Mouse (Mus musculus): ENCODE data around the gene Tmem100. TPM values are rescaled to one million over a fixed set of nuclear protein-coding genes. Genes with fewer than 3 reads are reported as not detected.

The Tmem100 gene
- polyA plus RNA-seq, 1 experiment from 2014 or later = 6.6 TPM

GRCm38 (mm10) chr11:90003386-90003785 is 26.8 kb upstream of the Tmem100 start:
- no peaks in the 10 kb centered on the region for H3K36me3 ChIP-seq (ENCODE audit: control insufficient read depth, insufficient read depth, low read length)
- no peak for DNase-seq (ENCODE audit: low spot score)
- H3K4me2 ChIP-seq (replicated peaks; ENCODE audit: low read depth, low read length) = no peak overlapping the region
- no peak overlapping the region for H3K27ac ChIP-seq (ENCODE audit: low read depth, low read length)
- no peaks in the 10 kb centered on the region for H3K4me1 ChIP-seq (replicated peaks; ENCODE audit: control insufficient read depth, insufficient read depth, low read length)
- H3K4me3 ChIP-seq (ENCODE audit: low read depth, low read length) = no peak overlapping the region
- no peaks in the 10 kb centered on the region for H3K27me3 ChIP-seq (ENCODE audit: control insufficient read depth, insufficient read depth, low read length)
- ATAC-seq (ENCODE audit: low FRiP score) = no peak
- no peaks in the 10 kb centered on the region for H3K9me3 ChIP-seq (ENCODE audit: control insufficient read depth, low read length)
- 93% methylated on average over 4 of the region's 4 CpGs for WGBS
- no peak overlapping the region for H3K9ac ChIP-seq (ENCODE audit: low read depth, low read length)

- H3K9ac ChIP-seq (ENCODE audit: low read depth, low read length) = no peak overlapping the region
- H3K4me3 ChIP-seq (ENCODE audit: low read depth, low read length) = no peak overlapping the region
- ATAC-seq (ENCODE audit: low FRiP score) (no peak), DNase-seq (ENCODE audit: low spot score) (no peak)
- H3K27ac ChIP-seq (ENCODE audit: low read depth, low read length) = no peak overlapping the region
- no peaks in the 10 kb centered on the region for H3K9me3 ChIP-seq (ENCODE audit: control insufficient read depth, low read length)
- no peaks in the 10 kb centered on the region for H3K36me3 ChIP-seq (ENCODE audit: control insufficient read depth, insufficient read depth, low read length)
- no peaks in the 10 kb centered on the region for H3K27me3 ChIP-seq (ENCODE audit: control insufficient read depth, insufficient read depth, low read length)
- WGBS = 72% methylated on average over 4 of the region's 4 CpGs
- H3K4me1 ChIP-seq (replicated peaks; ENCODE audit: control insufficient read depth, insufficient read depth, low read length) = no peaks in the 10 kb centered on the region
- H3K4me2 ChIP-seq (replicated peaks; ENCODE audit: low read depth, low read length) = no peak overlapping the region
Measured at GRCm38 (mm10) chr11:90006111-90006510, 24.0 kb upstream of the Tmem100 start.

- H3K4me2 ChIP-seq (replicated peaks; ENCODE audit: low read depth, low read length) = no peak overlapping the region
- H3K9me3 ChIP-seq (ENCODE audit: control insufficient read depth, low read length) = no peaks in the 10 kb centered on the region
- H3K27ac ChIP-seq (ENCODE audit: low read depth, low read length) = no peak overlapping the region
- ATAC-seq (ENCODE audit: low FRiP score) = no peak
- 44% methylated on average over 7 of the region's 7 CpGs for WGBS
- H3K36me3 ChIP-seq (ENCODE audit: control insufficient read depth, insufficient read depth, low read length) = no peaks in the 10 kb centered on the region
- no peaks in the 10 kb centered on the region for H3K27me3 ChIP-seq (ENCODE audit: control insufficient read depth, insufficient read depth, low read length)
- H3K4me3 ChIP-seq (ENCODE audit: low read depth, low read length) = no peak overlapping the region
- no peak for DNase-seq (ENCODE audit: low spot score)
- H3K4me1 ChIP-seq (replicated peaks; ENCODE audit: control insufficient read depth, insufficient read depth, low read length) = no peaks in the 10 kb centered on the region
- no peak overlapping the region for H3K9ac ChIP-seq (ENCODE audit: low read depth, low read length)
Measured at GRCm38 (mm10) chr11:90007791-90008531, 22.2 kb upstream of the Tmem100 start.

DNA sequence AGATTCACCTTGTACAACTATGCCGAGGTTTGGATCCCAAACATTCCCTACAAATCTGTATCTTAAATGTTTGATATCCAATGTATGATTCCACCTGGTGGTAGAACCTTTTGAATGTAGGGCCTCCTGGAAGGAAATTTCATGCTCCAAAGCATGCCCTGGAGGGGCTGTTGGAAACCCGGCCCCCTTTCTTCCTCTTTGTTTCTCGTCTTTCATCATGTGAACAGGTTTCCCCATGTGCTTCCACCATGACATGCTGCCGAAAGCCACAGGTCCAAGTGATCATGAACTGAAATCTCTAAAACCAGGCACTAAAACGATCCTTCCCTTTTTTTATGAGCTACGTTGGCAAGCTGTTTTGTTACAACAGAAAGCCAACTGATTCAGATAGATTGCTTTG is 16.5 kb upstream of the Tmem100 start:
- no peak overlapping the region for H3K4me2 ChIP-seq (replicated peaks; ENCODE audit: low read depth, low read length)
- no peak overlapping the region for H3K27ac ChIP-seq (ENCODE audit: low read depth, low read length)
- no peaks in the 10 kb centered on the region for H3K36me3 ChIP-seq (ENCODE audit: control insufficient read depth, insufficient read depth, low read length)
- H3K9me3 ChIP-seq (ENCODE audit: control insufficient read depth, low read length) = no peaks in the 10 kb centered on the region
- H3K9ac ChIP-seq (ENCODE audit: low read depth, low read length) = no peak overlapping the region
- ATAC-seq (ENCODE audit: low FRiP score) (no peak), DNase-seq (ENCODE audit: low spot score) (no peak)
- H3K27me3 ChIP-seq (ENCODE audit: control insufficient read depth, insufficient read depth, low read length) = no peaks in the 10 kb centered on the region
- H3K4me1 ChIP-seq (replicated peaks; ENCODE audit: control insufficient read depth, insufficient read depth, low read length) = no peaks in the 10 kb centered on the region
- no peak overlapping the region for H3K4me3 ChIP-seq (ENCODE audit: low read depth, low read length)
- whole genome bisulfite sequencing = 90% methylated on average over 6 of the region's 6 CpGs

DNA sequence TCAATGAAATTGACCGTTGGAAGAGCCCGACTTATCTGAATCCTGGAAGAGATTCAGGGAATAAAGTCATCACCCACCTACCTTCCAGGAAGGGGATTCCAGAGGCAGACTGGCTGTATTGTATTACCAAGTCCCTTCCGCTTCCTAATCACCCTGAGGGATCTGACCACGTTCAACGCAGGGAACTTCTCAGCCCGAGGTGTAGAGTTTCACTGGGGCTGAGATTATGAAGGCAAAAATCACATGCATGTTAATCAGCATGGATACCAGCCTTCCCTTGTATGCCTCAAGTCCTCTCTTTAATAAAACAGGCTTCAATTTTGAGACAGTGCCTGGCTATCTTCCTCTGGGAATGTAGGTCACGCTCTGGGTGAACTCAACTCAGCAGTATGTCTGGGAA is 14.9 kb upstream of the Tmem100 start:
- Histone ChIP-seq H3K9me3 (ENCODE audit: control insufficient read depth, low read length) (no peaks in the 10 kb centered on the region), H3K27ac (ENCODE audit: low read depth, low read length) (no peak overlapping the region), H3K36me3 (ENCODE audit: control insufficient read depth, insufficient read depth, low read length) (no peaks in the 10 kb centered on the region), H3K4me3 (ENCODE audit: low read depth, low read length) (no peak overlapping the region), H3K4me1 (replicated peaks; ENCODE audit: control insufficient read depth, insufficient read depth, low read length) (no peaks in the 10 kb centered on the region), H3K27me3 (ENCODE audit: control insufficient read depth, insufficient read depth, low read length) (no peaks in the 10 kb centered on the region), H3K9ac (ENCODE audit: low read depth, low read length) (no peak overlapping the region), H3K4me2 (replicated peaks; ENCODE audit: low read depth, low read length) (no peak overlapping the region)
- ATAC-seq (ENCODE audit: low FRiP score) (no peak), DNase-seq (ENCODE audit: low spot score) (no peak)
- 62% methylated on average over 7 of the region's 7 CpGs for WGBS

GRCm38 (mm10) chr11:90019161-90019560 is 11.0 kb upstream of the Tmem100 start:
- ATAC-seq (ENCODE audit: low FRiP score) (no peak), DNase-seq (ENCODE audit: low spot score) (peak; percentile 60)
- 27% methylated on average over 7 of the region's 7 CpGs for WGBS
- Histone ChIP-seq H3K4me3 (ENCODE audit: low read depth, low read length) (no peak overlapping the region), H3K9me3 (ENCODE audit: control insufficient read depth, low read length) (no peaks in the 10 kb centered on the region), H3K4me2 (replicated peaks; ENCODE audit: low read depth, low read length) (no peak overlapping the region), H3K4me1 (replicated peaks; ENCODE audit: control insufficient read depth, insufficient read depth, low read length) (no peaks in the 10 kb centered on the region), H3K27me3 (ENCODE audit: control insufficient read depth, insufficient read depth, low read length) (no peaks in the 10 kb centered on the region), H3K36me3 (ENCODE audit: control insufficient read depth, insufficient read depth, low read length) (no peaks in the 10 kb centered on the region), H3K9ac (ENCODE audit: low read depth, low read length) (no peak overlapping the region), H3K27ac (ENCODE audit: low read depth, low read length) (no peak overlapping the region)

DNA sequence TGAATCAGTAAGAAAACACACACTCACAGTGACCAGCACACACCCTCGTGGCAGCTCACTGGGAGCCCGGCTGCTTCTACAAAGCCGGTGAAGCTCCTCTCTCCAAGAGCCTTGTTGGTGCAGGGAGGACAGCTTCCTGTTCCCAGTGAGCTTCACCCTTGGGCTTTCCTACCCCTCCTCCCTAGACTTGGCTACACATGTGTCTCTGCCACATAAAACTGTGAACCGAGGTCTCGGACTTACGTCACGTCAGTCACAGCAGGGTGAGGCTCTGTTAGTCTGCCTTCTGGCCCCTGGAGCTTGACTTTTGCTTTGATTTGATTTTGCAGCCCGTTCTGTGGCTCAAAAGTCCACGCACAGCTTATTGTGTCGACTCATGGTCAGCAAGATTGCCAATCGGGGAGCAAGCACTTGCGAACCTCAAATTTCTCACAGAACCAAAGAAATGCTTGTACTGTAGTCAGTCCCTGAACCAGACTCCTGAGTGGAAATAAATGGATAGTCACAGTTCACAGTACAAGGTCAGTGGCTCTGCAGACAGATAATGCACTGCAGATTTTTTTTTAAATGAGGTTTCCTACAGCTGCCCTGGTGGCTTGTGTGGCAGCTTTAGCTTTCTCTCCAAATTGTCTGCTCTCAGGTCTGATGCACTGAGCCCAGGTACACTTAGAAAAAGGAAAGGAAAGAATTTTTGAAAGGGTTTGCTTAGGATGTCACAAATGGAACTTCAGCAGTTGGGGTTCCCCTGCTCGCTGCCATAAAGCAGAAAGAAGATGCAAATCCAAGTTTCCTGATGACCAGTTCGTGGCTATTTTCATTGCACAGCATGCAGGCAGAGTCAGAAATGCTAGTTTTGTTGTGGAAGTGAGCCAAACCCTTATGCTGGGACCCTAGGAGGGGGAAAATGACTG is 4.0 kb upstream of the Tmem100 start:
- WGBS = 60% methylated on average over 14 of the region's 14 CpGs
- H3K27me3 ChIP-seq (ENCODE audit: control insufficient read depth, insufficient read depth, low read length) = peaks cover under 1% of the 10 kb centered on the region; the same call in 1 of the 2 replicates
- H3K36me3 ChIP-seq (ENCODE audit: control insufficient read depth, insufficient read depth, low read length) = no peaks in the 10 kb centered on the region
- H3K4me1 ChIP-seq (replicated peaks; ENCODE audit: control insufficient read depth, insufficient read depth, low read length) = 0 out of 2 replicates have a peak, but pooled peaks cover 2% of the 10 kb centered on the region
- no peak overlapping the region for H3K9ac ChIP-seq (ENCODE audit: low read depth, low read length)
- H3K27ac ChIP-seq (ENCODE audit: low read depth, low read length) = no peak overlapping the region
- no peak overlapping the region for H3K4me3 ChIP-seq (ENCODE audit: low read depth, low read length)
- ATAC-seq (ENCODE audit: low FRiP score) = no peak
- H3K4me2 ChIP-seq (replicated peaks; ENCODE audit: low read depth, low read length) = no peak overlapping the region
- no peak for DNase-seq (ENCODE audit: low spot score)
- H3K9me3 ChIP-seq (ENCODE audit: control insufficient read depth, low read length) = no peaks in the 10 kb centered on the region

DNA sequence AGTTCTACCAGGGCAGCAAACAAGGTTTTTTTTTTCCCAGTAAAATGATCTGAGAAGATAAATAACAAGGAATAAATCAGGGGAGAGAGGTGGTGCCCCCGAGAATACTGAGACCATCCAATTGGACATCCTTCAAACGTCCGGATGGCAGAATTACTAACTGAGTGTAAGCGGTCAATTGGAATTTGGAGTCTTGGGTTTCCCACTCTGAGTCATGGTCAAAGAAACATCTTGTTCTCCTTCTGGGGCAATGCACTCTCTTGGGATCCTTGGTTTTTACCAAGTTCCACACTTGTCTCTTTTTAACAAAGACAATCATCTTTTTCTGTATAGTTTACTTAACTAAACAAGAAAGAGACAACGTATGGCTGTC is 3.4 kb upstream of the Tmem100 start:
- Histone ChIP-seq H3K36me3 (ENCODE audit: control insufficient read depth, insufficient read depth, low read length) (no peaks in the 10 kb centered on the region), H3K27ac (ENCODE audit: low read depth, low read length) (no peak overlapping the region), H3K9ac (ENCODE audit: low read depth, low read length) (no peak overlapping the region), H3K4me2 (replicated peaks; ENCODE audit: low read depth, low read length) (no peak overlapping the region), H3K4me3 (ENCODE audit: low read depth, low read length) (no peak overlapping the region), H3K27me3 (ENCODE audit: control insufficient read depth, insufficient read depth, low read length) (peaks cover 7% of the 10 kb centered on the region; the same call in 1 of the 2 replicates), H3K9me3 (ENCODE audit: control insufficient read depth, low read length) (no peaks in the 10 kb centered on the region), H3K4me1 (replicated peaks; ENCODE audit: control insufficient read depth, insufficient read depth, low read length) (0 out of 2 replicates have a peak, but pooled peaks cover 2% of the 10 kb centered on the region)
- no peak for DNase-seq (ENCODE audit: low spot score)
- no peak for ATAC-seq (ENCODE audit: low FRiP score)
- 58% methylated on average over 5 of the region's 5 CpGs for WGBS

Measured in hindbrain, embryonic 11.5 days (tissue).